Mouse (Mus musculus) E14TG2a.4 (cell line): ENCODE measurements around the gene Syce3.
A peak's percentile ranks its signal among the peaks of the same experiment; 100 is the strongest.
"Not testable (repeated sequence)": the region's sequence is repeated elsewhere in the genome, so short reads cannot be mapped to it uniquely, and the experiment has no call there.

ENCODE experiments used
- H3K27me3 ChIP-seq: 2 replicates; pipeline ENCODE4 v1.6.1; 2014; ENCODE audit warnings: low read length, control low read depth; ENCODE audit not compliant: insufficient read depth
- H3K36me3 ChIP-seq: 2 replicates; pipeline ENCODE4 v1.6.1; 2014; ENCODE audit warnings: low read length, control low read depth; ENCODE audit not compliant: insufficient read depth
- H3K4me1 ChIP-seq: replicated peaks from 2 replicates; pipeline ENCODE4 v1.6.1; 2014; ENCODE audit warnings: low read depth, low read length, control low read depth
- H3K4me3 ChIP-seq: replicated peaks from 2 replicates; pipeline ENCODE4 v1.5.1; 2014; ENCODE audit warnings: mild to moderate bottlenecking, low read length
- H3K9me3 ChIP-seq: 2 replicates; pipeline ENCODE4 v1.6.1; 2014; ENCODE audit warnings: low read length, control low read depth
- CTCF ChIP-seq: conservative IDR thresholded peaks from 2 replicates; pipeline ENCODE4 v1.5.1; 2014; ENCODE audit warnings: low read length
- NANOG ChIP-seq: IDR thresholded peaks from 2 replicates; pipeline ENCODE4 v1.6.1; 2014; ENCODE audit warnings: borderline replicate concordance, low read length, mixed read lengths
- POU5F1 ChIP-seq: IDR thresholded peaks from 2 replicates; pipeline ENCODE4 v1.6.1; 2014; ENCODE audit warnings: low read length, borderline replicate concordance

Gene Syce3

GRCm38 (mm10) chr15:89435878-89436277, 25.6 kb upstream of the Syce3 start:
- TF ChIP-seq POU5F1 = no peak
- TF ChIP-seq CTCF = no peak
- no peak for TF ChIP-seq NANOG
- Histone ChIP-seq H3K36me3 (no peaks in the 10 kb centered on the region), H3K4me1 (peaks cover 12% of the 10 kb centered on the region)

GRCm38 (mm10) chr15:89434136-89434535, 23.8 kb upstream of the Syce3 start:
- TF ChIP-seq CTCF (no peak), NANOG (no peak), POU5F1 (no peak)
- H3K27me3 ChIP-seq = peaks cover 13% of the 10 kb centered on the region
- H3K4me3 ChIP-seq = no peak overlapping the region
- H3K4me1 ChIP-seq = peaks cover 20% of the 10 kb centered on the region
- no peaks in the 10 kb centered on the region for H3K36me3 ChIP-seq
- no peaks in the 10 kb centered on the region for H3K9me3 ChIP-seq

More at GRCm38 (mm10) chr15:89435878-89436277, 25.6 kb upstream of the Syce3 start:
- H3K27me3 ChIP-seq = peaks cover 22% of the 10 kb centered on the region
- H3K9me3 ChIP-seq = no peaks in the 10 kb centered on the region
- no peak overlapping the region for H3K4me3 ChIP-seq

GRCm38 (mm10) chr15:89432946-89433345, 22.6 kb upstream of the Syce3 start:
- H3K9me3 ChIP-seq = no peaks in the 10 kb centered on the region
- peaks cover 31% of the 10 kb centered on the region for H3K4me1 ChIP-seq
- no peak for TF ChIP-seq CTCF
- no peak for TF ChIP-seq NANOG
- TF ChIP-seq POU5F1 = no peak
- H3K36me3 ChIP-seq = peaks cover 3% of the 10 kb centered on the region
- H3K4me3 ChIP-seq = no peak overlapping the region
- H3K27me3 ChIP-seq = peaks cover 5% of the 10 kb centered on the region

- peaks cover 37% of the 10 kb centered on the region for H3K4me1 ChIP-seq
- H3K36me3 ChIP-seq = peaks cover 14% of the 10 kb centered on the region
- H3K27me3 ChIP-seq = peaks cover 5% of the 10 kb centered on the region
- TF ChIP-seq CTCF = no peak
- no peak for TF ChIP-seq POU5F1
- TF ChIP-seq NANOG = no peak
- no peaks in the 10 kb centered on the region for H3K9me3 ChIP-seq
- no peak overlapping the region for H3K4me3 ChIP-seq
Observed at GRCm38 (mm10) chr15:89431806-89432205, 21.5 kb upstream of the Syce3 start.

- peaks cover 20% of the 10 kb centered on the region for H3K36me3 ChIP-seq
- TF ChIP-seq CTCF (no peak), POU5F1 (no peak), NANOG (no peak)
- peaks cover 42% of the 10 kb centered on the region for H3K4me1 ChIP-seq
- peaks cover 5% of the 10 kb centered on the region for H3K27me3 ChIP-seq
- no peak overlapping the region for H3K4me3 ChIP-seq
- no peaks in the 10 kb centered on the region for H3K9me3 ChIP-seq
Observed at GRCm38 (mm10) chr15:89431271-89431670, 21.0 kb upstream of the Syce3 start.

- peaks cover 22% of the 10 kb centered on the region for H3K36me3 ChIP-seq
- H3K9me3 ChIP-seq = not testable (repeated sequence)
Observed at GRCm38 (mm10) chr15:89430771-89431170, 20.5 kb upstream of the Syce3 start.

GRCm38 (mm10) chr15:89430341-89430740, 20.0 kb upstream of the Syce3 start:
- Histone ChIP-seq H3K36me3 (peaks cover 22% of the 10 kb centered on the region), H3K9me3 (no peaks in the 10 kb centered on the region), H3K4me1 (peaks cover 52% of the 10 kb centered on the region), H3K27me3 (peaks cover 5% of the 10 kb centered on the region; the same call in 1 of the 2 replicates), H3K4me3 (peak overlapping the region; percentile 92)
- no peak for TF ChIP-seq POU5F1
- no peak for TF ChIP-seq CTCF
- TF ChIP-seq NANOG = no peak

More at GRCm38 (mm10) chr15:89430771-89431170, 20.5 kb upstream of the Syce3 start:
- H3K27me3 ChIP-seq, H3K4me3 ChIP-seq: not testable (repeated sequence)
- peaks cover 47% of the 10 kb centered on the region for H3K4me1 ChIP-seq

GRCm38 (mm10) chr15:89429352-89430221, 19.3 kb upstream of the Syce3 start, which contains the start of the genes C730034F03Rik, Gm44502 and Chkb:
TSS of gene C730034F03Rik (plus strand) at chr15:89429589.
TSS of gene Gm44502 (minus strand) at chr15:89429696.
TSS of gene Chkb (minus strand) at chr15:89429908.
- TF ChIP-seq CTCF (no peak), NANOG (no peak), POU5F1 (no peak)
- Histone ChIP-seq H3K27me3 (peaks cover 5% of the 10 kb centered on the region; the same call in 1 of the 2 replicates), H3K9me3 (no peaks in the 10 kb centered on the region), H3K36me3 (peaks cover 22% of the 10 kb centered on the region), H3K4me3 (peak within 1 kb of the TSS; percentile 92), H3K4me1 (peaks cover 57% of the 10 kb centered on the region)

GRCm38 (mm10) chr15:89428821-89429351, 18.6 kb upstream of the Syce3 start:
- peaks cover 10% of the 10 kb centered on the region; the same call in 1 of the 2 replicates for H3K27me3 ChIP-seq
- H3K4me1 ChIP-seq = peaks cover 54% of the 10 kb centered on the region
- H3K9me3 ChIP-seq = no peaks in the 10 kb centered on the region
- H3K36me3 ChIP-seq = peaks cover 22% of the 10 kb centered on the region
- TF ChIP-seq NANOG (no peak), POU5F1 (no peak), CTCF (no peak)
- peak overlapping the region; percentile 92 for H3K4me3 ChIP-seq
